Mouse (Mus musculus): ENCODE results near the gene Dcpp3.

DNA sequence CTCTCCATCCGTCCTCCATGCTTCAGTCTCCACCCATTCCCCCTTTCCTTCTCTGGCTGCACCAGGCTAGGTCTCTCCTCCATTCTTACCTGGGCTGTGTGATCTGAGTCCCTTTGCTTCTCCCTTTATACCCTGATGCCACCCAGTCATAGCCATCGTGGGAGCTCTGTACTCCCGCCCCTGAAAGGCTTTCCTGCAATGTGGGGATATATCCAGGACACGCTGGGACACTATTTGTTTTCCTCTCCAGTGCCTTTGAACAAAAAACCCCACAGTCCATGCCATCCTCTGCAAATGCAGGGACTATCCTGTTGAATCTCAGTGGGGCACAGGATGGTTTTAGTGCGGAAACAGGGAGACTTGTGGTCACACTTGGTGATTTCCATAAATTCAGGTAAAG, 37.9 kb downstream of the Dcpp3 start, which contains the start of gene Sbpl:
- TF ChIP-seq CTCF (conservative IDR thresholded peaks at IDR 0.05; ENCODE audit: insufficient read depth, insufficient read length, low read depth, low read length) (no peak), POLR2A (IDR thresholded peaks at IDR 0.05; ENCODE audit: low read depth, low read length) (no peak)
